Mouse (Mus musculus): ENCODE measurements at regions not wholly inside any gene's neighbourhood (a gene's known extent, or its start where the extent isn't known, plus 50 kb on each side); places are given as distances from the start of the nearest gene placed in this dataset.

DNA sequence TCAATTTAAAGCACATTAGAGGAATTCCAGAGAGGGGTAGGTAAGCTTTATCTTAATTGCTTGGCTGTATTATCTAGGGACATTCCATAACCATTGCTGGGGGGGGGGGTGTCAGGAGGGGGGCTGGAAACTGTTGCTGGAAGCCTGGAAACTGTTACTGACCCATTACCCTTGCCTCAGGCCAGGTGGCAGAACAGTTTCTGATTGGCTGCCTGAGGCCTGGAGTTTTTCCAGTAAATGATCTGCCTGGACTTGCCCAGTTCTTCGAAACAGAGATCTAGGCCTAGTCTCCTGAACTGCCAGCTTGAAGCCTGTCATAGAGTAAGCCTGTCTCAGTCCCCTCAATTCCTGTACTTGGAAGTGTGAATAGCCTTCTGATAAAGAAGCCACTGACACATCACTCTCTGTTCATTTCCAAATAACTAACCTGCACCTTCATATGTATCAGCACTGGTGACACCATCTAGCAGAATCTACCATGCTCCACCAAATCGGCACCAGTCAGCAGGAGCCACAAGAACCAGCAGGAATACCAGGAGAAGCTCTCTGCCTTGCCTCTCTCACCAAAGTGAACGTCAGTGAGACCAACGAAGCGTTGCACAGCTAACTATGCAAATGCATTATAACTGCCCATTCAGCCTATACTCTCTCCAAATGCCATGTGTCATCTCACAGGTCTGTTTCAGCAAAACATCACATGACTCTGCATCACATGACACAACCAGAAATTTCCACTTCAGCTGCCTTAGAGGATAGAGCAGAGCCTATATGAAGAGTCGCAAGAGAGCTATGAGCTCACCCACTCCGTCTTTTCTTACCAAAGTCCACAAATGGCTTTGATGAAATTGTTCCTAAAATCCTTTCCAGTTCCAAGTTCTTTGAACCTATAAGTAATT is 200.7 kb downstream of the Sp3 start:
- H3K27me3 ChIP-seq (ENCODE audit: control insufficient read depth, insufficient read depth, low read length), result no peaks in the 10 kb centered on the region
- WGBS, result 86% methylated on average over 7 of the region's 7 CpGs
- no peak overlapping the region for H3K27ac ChIP-seq (ENCODE audit: insufficient read depth, low read depth, low read length)
- TF ChIP-seq POLR2A (IDR thresholded peaks at IDR 0.05; ENCODE audit: low read depth, low read length), result no peak
- no peak for TF ChIP-seq CTCF (IDR thresholded peaks at IDR 0.05; ENCODE audit: extremely low read depth, insufficient read length, insufficient replicate concordance, low read depth, low read length)
- H3K4me1 ChIP-seq (ENCODE audit: control insufficient read depth, insufficient read depth, insufficient read length, low read length), result peaks cover 17% of the 10 kb centered on the region
- H3K4me3 ChIP-seq (ENCODE audit: low read depth, low read length), result no peak overlapping the region
- H3K36me3 ChIP-seq (ENCODE audit: control insufficient read depth, insufficient read depth, low read length), result no peaks in the 10 kb centered on the region

DNA sequence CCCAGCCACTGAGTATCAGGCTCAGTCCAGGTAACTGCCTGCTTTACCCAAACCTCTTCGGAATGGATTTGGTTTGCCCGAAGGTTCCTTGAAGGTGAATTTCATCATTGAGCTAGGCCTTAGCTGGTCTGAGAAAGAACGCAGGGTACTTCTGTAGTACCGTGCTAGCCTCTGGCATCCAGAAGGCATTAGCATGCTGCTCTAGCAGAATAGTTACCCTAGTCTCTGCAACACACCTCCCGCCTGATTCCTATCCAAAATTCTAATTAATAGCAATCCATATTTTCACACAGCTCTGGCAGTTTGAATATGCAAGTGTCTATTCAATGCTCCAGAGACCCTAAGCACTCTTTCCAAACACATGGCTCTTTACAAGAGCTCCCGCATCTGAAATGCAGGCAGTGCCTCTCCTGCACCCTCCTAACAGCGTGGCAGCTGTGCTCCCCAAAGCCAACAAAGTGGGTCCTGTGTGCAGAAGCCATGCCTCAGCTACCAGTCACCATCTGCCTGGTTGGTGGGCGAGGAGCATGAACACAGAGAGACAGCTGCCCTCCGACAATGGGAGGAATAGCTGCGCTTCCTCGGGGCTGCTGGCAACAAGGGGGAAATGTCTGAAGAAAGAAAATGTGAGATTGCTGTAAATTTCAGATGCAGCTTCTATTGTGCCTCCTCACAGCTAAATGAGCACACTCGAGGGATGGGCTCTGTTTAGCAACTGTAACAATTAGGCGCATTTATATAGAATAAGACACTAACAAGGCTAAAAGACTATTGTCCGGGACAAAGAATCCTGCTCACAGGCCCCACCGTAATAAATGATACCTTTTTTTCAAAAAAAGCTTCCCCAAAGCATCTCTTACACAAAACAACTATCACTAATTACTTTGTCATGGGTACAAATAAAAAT is 198.6 kb downstream of the Sp3 start:
- no peak overlapping the region for H3K4me3 ChIP-seq (ENCODE audit: low read depth, low read length)
- no peak for TF ChIP-seq CTCF (IDR thresholded peaks at IDR 0.05; ENCODE audit: extremely low read depth, insufficient read length, insufficient replicate concordance, low read depth, low read length)
- no peak for TF ChIP-seq POLR2A (IDR thresholded peaks at IDR 0.05; ENCODE audit: low read depth, low read length)
- no peaks in the 10 kb centered on the region for H3K27me3 ChIP-seq (ENCODE audit: control insufficient read depth, insufficient read depth, low read length)
- H3K27ac ChIP-seq (ENCODE audit: insufficient read depth, low read depth, low read length), result no peak overlapping the region
- no peaks in the 10 kb centered on the region for H3K36me3 ChIP-seq (ENCODE audit: control insufficient read depth, insufficient read depth, low read length)
- 87% methylated on average over 15 of the region's 15 CpGs for WGBS
- peaks cover 20% of the 10 kb centered on the region for H3K4me1 ChIP-seq (ENCODE audit: control insufficient read depth, insufficient read depth, insufficient read length, low read length)

DNA sequence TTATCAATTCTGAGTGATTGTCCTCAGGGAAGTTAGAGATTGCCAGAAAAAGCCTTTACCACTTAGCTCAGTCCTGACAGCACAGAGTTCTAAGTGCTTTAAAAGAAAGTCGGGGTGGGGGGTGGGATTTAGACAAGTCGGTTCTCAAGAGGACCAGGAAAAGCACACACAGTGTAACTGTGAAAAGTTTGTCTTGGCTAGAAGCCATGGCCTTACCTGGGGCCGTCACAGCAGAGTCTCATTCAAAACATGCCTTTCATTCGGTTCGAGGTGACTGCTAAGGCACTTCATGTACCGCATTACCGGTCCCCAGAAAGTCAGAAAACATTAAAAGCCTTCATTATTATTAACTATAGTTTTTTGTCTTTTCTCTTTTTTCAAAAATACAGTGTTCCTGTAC is 197.9 kb downstream of the Sp3 start:
- no peak overlapping the region for H3K4me3 ChIP-seq (ENCODE audit: low read depth, low read length)
- peaks cover 20% of the 10 kb centered on the region for H3K4me1 ChIP-seq (ENCODE audit: control insufficient read depth, insufficient read depth, insufficient read length, low read length)
- H3K36me3 ChIP-seq (ENCODE audit: control insufficient read depth, insufficient read depth, low read length), result no peaks in the 10 kb centered on the region
- H3K27ac ChIP-seq (ENCODE audit: insufficient read depth, low read depth, low read length), result no peak overlapping the region
- WGBS, result 23% methylated on average over 7 of the region's 7 CpGs
- TF ChIP-seq POLR2A (IDR thresholded peaks at IDR 0.05; ENCODE audit: low read depth, low read length) (no peak), CTCF (IDR thresholded peaks at IDR 0.05; ENCODE audit: extremely low read depth, insufficient read length, insufficient replicate concordance, low read depth, low read length) (no peak)
- no peaks in the 10 kb centered on the region for H3K27me3 ChIP-seq (ENCODE audit: control insufficient read depth, insufficient read depth, low read length)

DNA sequence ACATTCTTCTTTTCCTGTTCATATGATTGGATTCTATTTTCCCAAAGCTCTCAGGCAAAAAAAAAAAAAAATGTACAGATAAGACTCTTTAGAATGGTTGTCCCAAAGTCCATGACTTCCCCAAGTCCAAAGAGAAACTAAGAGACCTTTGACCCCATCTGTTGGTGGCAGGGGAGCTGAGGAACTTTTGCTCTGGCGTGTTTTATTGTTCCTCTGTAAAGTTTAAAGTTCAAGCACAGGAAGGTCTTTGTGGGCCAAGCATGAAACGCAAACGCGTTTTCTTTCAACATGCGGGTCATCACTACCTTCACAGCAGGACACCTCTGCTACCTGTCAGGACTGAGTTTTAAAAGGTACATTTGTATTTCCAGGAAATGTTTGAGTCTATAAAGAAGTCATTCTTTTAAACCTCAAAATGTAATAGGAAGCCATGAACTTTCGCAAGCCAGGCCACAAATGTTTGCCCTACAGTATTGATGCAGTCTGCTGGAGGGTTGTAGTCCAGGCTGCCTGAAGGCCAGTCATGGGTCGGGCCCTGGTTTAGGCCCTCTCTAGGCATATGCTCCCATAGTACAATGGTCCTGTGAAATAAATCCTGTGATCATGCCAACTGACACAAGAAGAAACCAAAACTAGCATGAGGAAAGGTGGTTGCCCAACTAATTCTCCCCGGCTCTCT is 194.7 kb downstream of the Sp3 start:
- TF ChIP-seq POLR2A (IDR thresholded peaks at IDR 0.05; ENCODE audit: low read depth, low read length) (no peak), CTCF (IDR thresholded peaks at IDR 0.05; ENCODE audit: extremely low read depth, insufficient read length, insufficient replicate concordance, low read depth, low read length) (no peak)
- peaks cover 26% of the 10 kb centered on the region; the same call in 1 of the 2 replicates for H3K4me1 ChIP-seq (ENCODE audit: control insufficient read depth, insufficient read depth, insufficient read length, low read length)
- peak overlapping the region; percentile 99 for H3K27ac ChIP-seq (ENCODE audit: insufficient read depth, low read depth, low read length)
- WGBS, result 25% methylated on average over 8 of the region's 8 CpGs
- H3K36me3 ChIP-seq (ENCODE audit: control insufficient read depth, insufficient read depth, low read length), result no peaks in the 10 kb centered on the region
- no peaks in the 10 kb centered on the region for H3K27me3 ChIP-seq (ENCODE audit: control insufficient read depth, insufficient read depth, low read length)
- no peak overlapping the region for H3K4me3 ChIP-seq (ENCODE audit: low read depth, low read length)

DNA sequence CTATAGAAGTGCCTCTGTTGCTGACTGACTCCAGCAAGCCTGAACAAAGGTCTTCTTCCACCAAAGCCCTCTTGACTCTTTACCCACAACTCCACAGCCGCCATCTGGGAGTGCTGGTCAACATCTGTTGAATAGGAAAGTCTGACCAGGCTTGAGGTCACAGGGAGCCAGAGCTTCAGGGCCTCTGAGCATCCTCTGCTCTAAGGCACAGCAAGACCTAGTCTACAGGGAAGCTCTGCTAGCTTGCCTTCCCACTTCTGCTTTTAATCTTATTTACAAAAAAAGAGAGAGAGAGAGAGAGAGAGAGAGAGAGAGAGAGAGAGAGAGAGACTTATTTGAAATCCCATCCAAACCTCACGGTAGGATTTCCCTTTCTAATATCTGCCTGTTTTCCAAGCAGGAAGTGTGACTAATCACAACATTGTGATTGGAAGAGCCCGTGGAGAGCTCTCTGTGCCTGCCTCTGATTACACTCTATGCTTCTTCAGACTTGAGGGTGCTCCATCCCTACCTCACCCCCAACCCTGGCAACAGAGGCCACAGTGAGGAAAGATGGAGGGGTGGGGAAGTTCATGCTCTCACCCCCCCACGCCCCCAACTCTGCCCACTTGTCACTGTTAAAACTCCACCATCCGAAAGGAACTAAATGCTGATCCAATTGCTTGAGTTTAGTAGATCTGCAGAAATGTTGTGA is 194.1 kb downstream of the Sp3 start:
- H3K27me3 ChIP-seq (ENCODE audit: control insufficient read depth, insufficient read depth, low read length), result no peaks in the 10 kb centered on the region
- peak overlapping the region; percentile 99 for H3K27ac ChIP-seq (ENCODE audit: insufficient read depth, low read depth, low read length)
- TF ChIP-seq POLR2A (IDR thresholded peaks at IDR 0.05; ENCODE audit: low read depth, low read length) (no peak), CTCF (IDR thresholded peaks at IDR 0.05; ENCODE audit: extremely low read depth, insufficient read length, insufficient replicate concordance, low read depth, low read length) (no peak)
- H3K36me3 ChIP-seq (ENCODE audit: control insufficient read depth, insufficient read depth, low read length), result no peaks in the 10 kb centered on the region
- H3K4me1 ChIP-seq (ENCODE audit: control insufficient read depth, insufficient read depth, insufficient read length, low read length), result peaks cover 26% of the 10 kb centered on the region; the same call in 1 of the 2 replicates
- H3K4me3 ChIP-seq (ENCODE audit: low read depth, low read length), result no peak overlapping the region
- 42% methylated on average over 5 of the region's 5 CpGs for WGBS

DNA sequence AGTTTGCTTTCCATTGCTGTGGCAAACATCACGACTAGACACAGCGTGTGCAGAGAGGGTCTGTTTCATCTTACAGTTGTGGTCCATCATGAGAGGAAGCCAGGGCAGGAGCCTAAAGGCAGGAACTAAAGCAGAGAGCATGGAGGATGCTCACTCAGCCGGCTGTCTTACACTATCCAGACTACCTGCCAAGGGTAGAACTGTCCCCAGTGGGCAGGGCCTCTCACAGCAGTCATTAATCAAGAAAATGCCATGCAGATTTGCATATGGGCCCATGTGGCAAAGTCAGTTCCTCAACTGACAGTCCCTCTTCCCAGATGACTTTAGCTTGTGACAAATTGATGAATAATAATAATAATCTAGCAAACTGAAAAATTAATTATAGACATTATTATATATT is 192.6 kb downstream of the Sp3 start:
- WGBS, result 77% methylated on average over 3 of the region's 3 CpGs

More for the DNA sequence above, 192.6 kb downstream of the Sp3 start:
- TF ChIP-seq CTCF (IDR thresholded peaks at IDR 0.05; ENCODE audit: extremely low read depth, insufficient read length, insufficient replicate concordance, low read depth, low read length) (no peak), POLR2A (IDR thresholded peaks at IDR 0.05; ENCODE audit: low read depth, low read length) (no peak)
- Histone ChIP-seq H3K4me1 (ENCODE audit: control insufficient read depth, insufficient read depth, insufficient read length, low read length) (peaks cover 26% of the 10 kb centered on the region; the same call in 1 of the 2 replicates), H3K27ac (ENCODE audit: insufficient read depth, low read depth, low read length) (no peak overlapping the region), H3K27me3 (ENCODE audit: control insufficient read depth, insufficient read depth, low read length) (no peaks in the 10 kb centered on the region), H3K4me3 (ENCODE audit: low read depth, low read length) (no peak overlapping the region), H3K36me3 (ENCODE audit: control insufficient read depth, insufficient read depth, low read length) (no peaks in the 10 kb centered on the region)

Data from small intestine, adult 2 months (tissue).